ENCODE assay signal across 7 mouse cellular contexts in genomic region chr8:107424597-107425229, GRCm38 (mm10). TPM values are rescaled to one million over a fixed set of nuclear protein-coding genes. Genes with fewer than 3 reads are reported as not detected.
A peak's percentile ranks its signal among the peaks of the same experiment; 100 is the strongest.
DNase-seq lines count a peak whose midpoint lies in the region; ATAC-seq and TF ChIP-seq lines count a peak whose summit lies in the region.

Nob1 (minus strand) TSS chr8:107425051.

- under 1% methylated on average over 50 of the region's 50 CpGs for WGBS in intestine, postnatal 0 days
- under 1% methylated on average over 50 of the region's 50 CpGs for WGBS in midbrain, embryonic 12.5 days
- WGBS in small intestine, adult 2 months = under 1% methylated on average over 50 of the region's 50 CpGs

- peak; percentile 59; the same call in 1 of the 2 replicates for TF ChIP-seq POLR2A in small intestine, adult 2 months (IDR thresholded peaks at IDR 0.05; ENCODE audit: low read depth, low read length)

- TF ChIP-seq CTCF in intestine, postnatal 0 days (IDR thresholded peaks at IDR 0.05; ENCODE audit: low read depth) = peak; percentile 99
- peak; percentile 97 for TF ChIP-seq CTCF in small intestine, adult 2 months (IDR thresholded peaks at IDR 0.05; ENCODE audit: extremely low read depth, insufficient read length, insufficient replicate concordance, low read depth, low read length)

- H3K27ac ChIP-seq in intestine, postnatal 0 days (ENCODE audit: low read depth, low read length) = peak within 1 kb of the TSS; percentile 51
- H3K27ac ChIP-seq in midbrain, embryonic 12.5 days (replicated peaks) = peak within 1 kb of the TSS; percentile 47
- no peak within 1 kb of the TSS for H3K27ac ChIP-seq in small intestine, adult 2 months (ENCODE audit: insufficient read depth, low read depth, low read length)

- intact Hi-C loops in left cerebral cortex, postnatal 4 days (cut with DNase I) = no loop called here

- peak; percentile 94 for DNase-seq in adrenal gland, adult 8-10 months
- DNase-seq in embryo, embryonic 9.5 days (ENCODE audit: extremely low spot score) = peak; percentile 95
- no peak for DNase-seq in gonadal fat pad, adult 2 months (ENCODE audit: low read depth)
- DNase-seq in left cerebral cortex, postnatal 4 days = peak; percentile 98

- H3K27me3 ChIP-seq in intestine, postnatal 0 days (replicated peaks; ENCODE audit: control insufficient read depth, insufficient read depth, low read length) = no peaks in the 10 kb centered on the region
- 0 out of 2 replicates have a peak, but pooled peaks cover 4% of the 10 kb centered on the region for H3K27me3 ChIP-seq in midbrain, embryonic 12.5 days
- no peaks in the 10 kb centered on the region for H3K27me3 ChIP-seq in small intestine, adult 2 months (ENCODE audit: control insufficient read depth, insufficient read depth, low read length)

- H3K9ac ChIP-seq in intestine, postnatal 0 days (ENCODE audit: low read depth, low read length) = peak within 1 kb of the TSS; percentile 70
- H3K9ac ChIP-seq in midbrain, embryonic 12.5 days (replicated peaks) = peak within 1 kb of the TSS; percentile 80

- ATAC-seq in intestine, postnatal 0 days = peak; percentile 95
- peak; percentile 99 for ATAC-seq in midbrain, embryonic 12.5 days (ENCODE audit: low FRiP score, low read depth)

- H3K4me3 ChIP-seq in intestine, postnatal 0 days (ENCODE audit: low read depth, low read length) = peak within 1 kb of the TSS; percentile 63
- peak within 1 kb of the TSS; percentile 70 for H3K4me3 ChIP-seq in midbrain, embryonic 12.5 days
- H3K4me3 ChIP-seq in small intestine, adult 2 months (ENCODE audit: low read depth, low read length) = peak within 1 kb of the TSS; percentile 70

- H3K9me3 ChIP-seq in intestine, postnatal 0 days (ENCODE audit: control insufficient read depth) = no peaks in the 10 kb centered on the region
- no peaks in the 10 kb centered on the region for H3K9me3 ChIP-seq in midbrain, embryonic 12.5 days

- peaks cover 22% of the 10 kb centered on the region for H3K36me3 ChIP-seq in intestine, postnatal 0 days (ENCODE audit: control insufficient read depth, insufficient read depth)
- H3K36me3 ChIP-seq in midbrain, embryonic 12.5 days = peaks cover 27% of the 10 kb centered on the region
- peaks cover 14% of the 10 kb centered on the region for H3K36me3 ChIP-seq in small intestine, adult 2 months (ENCODE audit: control insufficient read depth, insufficient read depth, low read length)

- H3K4me2 ChIP-seq in intestine, postnatal 0 days (replicated peaks; ENCODE audit: low read depth) = peak within 1 kb of the TSS; percentile 83
- H3K4me2 ChIP-seq in midbrain, embryonic 12.5 days (replicated peaks) = peak within 1 kb of the TSS; percentile 79

- H3K4me1 ChIP-seq in intestine, postnatal 0 days (replicated peaks; ENCODE audit: control insufficient read depth, insufficient read depth, low read length) = no peaks in the 10 kb centered on the region
- peaks cover 17% of the 10 kb centered on the region for H3K4me1 ChIP-seq in midbrain, embryonic 12.5 days
- H3K4me1 ChIP-seq in small intestine, adult 2 months (ENCODE audit: control insufficient read depth, insufficient read depth, insufficient read length, low read length) = no peaks in the 10 kb centered on the region; the same call in 1 of the 2 replicates

RNA-seq across cellular contexts. Expression of gene Nob1, which starts in this region (rescaled TPM):
- 10 to 100 TPM; 29.4 to 33.5 (median 32.5) TPM for total RNA-seq in adrenal gland, adult 8-10 months (2022)
- 22.2 and 24.0 TPM in 2 replicates for polyA plus RNA-seq in gonadal fat pad, adult 2 months (2012; rRNA removed)
- 22.3 and 24.6 TPM in 2 replicates for polyA plus RNA-seq in intestine, postnatal 0 days (2015; fragmentation: Nextera tagmentation; extraction: Ambion mirVana)
- total RNA-seq in left cerebral cortex, postnatal 4 days (2021) = 10 to 100 TPM; 41.8 to 45.6 TPM
- polyA plus RNA-seq in midbrain, embryonic 12.5 days (2016; fragmentation: Nextera tagmentation; extraction: Ambion mirVana) = 72.8 and 80.7 TPM in 2 replicates
- 9.2 and 11.7 TPM in 2 replicates for polyA plus RNA-seq in small intestine, adult 2 months (2012; rRNA removed)
